Mouse (Mus musculus) T-helper 2 cell (primary cell): ENCODE results near the gene 1700025B11Rik.
"Not testable (repeated sequence)": the region's sequence is repeated elsewhere in the genome, so short reads cannot be mapped to it uniquely, and the experiment has no call there.

ENCODE experiments used
- in situ Hi-C: fragments of 300-600 bp; cut with MboI, MseI; formaldehyde crosslinking; loops from one replicate; pipeline ENCODE4 v1.15.1; 2025; ENCODE audit warnings: high pct_unique_total_duplicates

Gene 1700025B11Rik

GRCm38 (mm10) chr15:77561792-77562191 lies at the start of gene 1700025B11Rik:
Gene 1700025B11Rik (minus strand): TSS chr15:77561892.
- in situ Hi-C loops = no loop called here

DNA sequence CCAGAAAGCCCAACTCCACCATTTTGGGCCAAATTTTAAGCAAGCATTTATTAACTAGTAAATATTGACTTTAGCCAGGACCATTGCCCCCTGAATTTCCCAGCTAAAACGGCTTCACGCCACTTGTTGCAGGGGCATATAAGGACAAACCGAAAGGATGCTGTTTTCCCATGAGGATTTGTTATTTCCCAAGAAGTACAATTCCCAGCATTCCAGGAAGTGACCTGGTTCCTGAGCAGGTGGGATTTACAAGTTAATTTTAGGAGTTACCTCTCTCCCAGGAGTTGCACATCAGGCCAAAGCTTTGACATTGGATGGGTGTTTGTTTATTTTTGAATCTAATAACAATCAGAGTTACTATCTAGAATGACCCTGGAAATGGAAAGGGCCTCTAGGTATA lies 44.4 kb upstream of the 1700025B11Rik start:
- in situ Hi-C loops = no loop called here

GRCm38 (mm10) chr15:77598958-77599357 lies 37.3 kb upstream of the 1700025B11Rik start, which contains the start of gene Gm36245:
Gene Gm36245 (plus strand): TSS chr15:77599258.
- in situ Hi-C loops = no loop called here

- in situ Hi-C loops = no loop called here
Observed at GRCm38 (mm10) chr15:77598429-77598828, 36.7 kb upstream of the 1700025B11Rik start.

DNA sequence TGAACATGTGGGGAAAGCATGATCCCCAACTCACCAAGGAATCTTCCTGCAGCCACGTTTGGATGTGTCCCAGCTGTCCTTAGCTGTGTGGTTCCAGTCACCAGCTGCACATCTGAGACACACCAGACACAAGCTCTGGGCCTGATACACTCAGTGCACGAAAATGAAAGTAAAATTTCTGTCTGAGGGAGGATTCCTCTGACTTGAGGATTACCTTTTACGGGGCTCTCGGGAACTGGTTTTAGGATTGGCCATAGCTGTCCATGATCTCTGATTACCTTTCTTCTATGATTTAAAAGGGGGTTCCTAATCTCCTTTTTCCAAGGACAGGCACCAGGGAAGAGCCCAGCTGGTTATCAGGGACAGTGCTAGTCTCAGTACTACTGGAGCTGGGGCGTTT lies 34.3 kb upstream of the 1700025B11Rik start, which contains the start of gene Apol10b:
TSS of gene Apol10b (minus strand) at position 165 of the 400 bp plus-strand sequence.
- in situ Hi-C loops = no loop called here

DNA sequence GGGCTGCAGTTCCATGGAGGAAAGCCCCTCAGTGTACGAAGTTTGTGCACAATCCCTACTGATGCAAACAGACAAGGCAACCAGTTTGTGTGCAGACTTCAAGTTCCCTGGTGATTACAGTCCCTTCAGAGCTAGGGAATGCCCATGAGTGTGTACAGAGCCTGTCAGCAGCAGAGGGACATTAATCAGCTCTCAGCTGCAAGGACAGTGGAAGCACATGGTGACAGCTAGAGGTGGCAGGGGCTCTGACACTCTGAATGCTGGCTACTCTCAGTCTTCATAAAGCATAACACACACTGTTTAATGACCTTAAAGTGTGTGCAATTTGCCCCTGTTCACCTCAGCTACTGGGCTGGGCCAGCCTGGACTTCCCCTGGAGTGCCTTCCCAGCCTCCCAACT lies 31.9 kb upstream of the 1700025B11Rik start:
- in situ Hi-C loops = no loop called here

- in situ Hi-C loops = no loop called here
Observed at GRCm38 (mm10) chr15:77590881-77591280, 29.2 kb upstream of the 1700025B11Rik start.

- in situ Hi-C loops = no loop called here
Observed at GRCm38 (mm10) chr15:77588981-77589380, 27.3 kb upstream of the 1700025B11Rik start.

DNA sequence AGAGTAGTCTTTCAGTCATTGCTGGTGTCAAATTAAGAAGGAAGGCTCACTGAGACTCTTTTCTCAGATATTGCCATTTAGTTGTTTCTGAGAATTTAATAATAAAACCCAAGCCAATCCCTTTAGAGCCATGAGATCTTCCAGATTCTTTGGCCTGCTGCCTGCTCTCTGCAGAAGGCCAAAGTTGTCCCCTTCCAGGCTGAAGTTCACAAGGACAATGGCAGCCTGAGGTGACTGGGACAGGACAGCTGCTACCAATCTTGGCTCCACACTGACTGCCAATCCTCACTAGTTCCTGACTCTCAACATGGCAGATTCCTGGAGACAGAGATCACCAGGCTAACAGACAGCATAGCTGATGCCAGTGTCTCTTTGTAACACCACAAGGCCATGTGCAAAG lies 25.3 kb upstream of the 1700025B11Rik start:
- in situ Hi-C loops = no loop called here

DNA sequence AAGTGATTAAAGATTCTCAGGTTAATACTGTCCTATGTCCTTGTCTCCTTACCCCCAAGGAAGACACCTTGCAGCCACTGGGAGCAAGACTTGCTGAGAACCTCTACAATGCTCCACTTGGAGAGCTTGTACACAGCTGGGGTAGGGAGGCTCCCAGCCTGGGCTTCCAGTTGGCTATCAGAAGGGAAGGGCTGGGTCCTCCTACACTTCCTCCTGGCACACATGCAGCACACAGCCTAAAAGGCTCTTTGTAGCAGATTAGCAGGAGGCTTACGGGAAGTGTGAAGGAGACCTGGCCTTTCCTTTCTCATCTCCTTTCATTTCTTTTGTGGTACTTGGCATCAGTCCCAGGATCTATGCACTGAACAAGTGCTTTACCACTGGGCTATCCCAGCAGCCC lies 20.0 kb upstream of the 1700025B11Rik start:
- in situ Hi-C loops = no loop called here

DNA sequence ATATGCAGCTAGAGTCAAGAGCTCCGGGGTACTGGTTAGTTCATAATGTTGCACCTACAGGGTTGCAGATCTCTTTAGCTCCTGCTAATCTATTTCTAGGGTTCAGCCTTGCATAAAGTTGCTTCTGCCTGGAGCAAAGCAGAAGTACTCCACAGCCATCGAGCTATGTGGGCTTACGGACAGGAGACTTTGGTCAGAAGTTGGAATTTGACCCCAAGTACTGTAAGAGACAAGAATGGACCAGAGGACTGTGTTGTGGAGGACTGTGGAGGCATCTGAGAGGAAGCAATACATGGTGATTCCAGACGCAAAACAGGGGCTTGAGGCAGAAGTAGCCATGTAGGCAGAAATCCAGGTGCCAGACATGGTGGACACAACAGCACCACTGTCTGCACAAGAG lies 17.6 kb upstream of the 1700025B11Rik start:
- in situ Hi-C loops = no loop called here

- in situ Hi-C loops = no loop called here
Observed at GRCm38 (mm10) chr15:77578801-77579200, 17.1 kb upstream of the 1700025B11Rik start.

DNA sequence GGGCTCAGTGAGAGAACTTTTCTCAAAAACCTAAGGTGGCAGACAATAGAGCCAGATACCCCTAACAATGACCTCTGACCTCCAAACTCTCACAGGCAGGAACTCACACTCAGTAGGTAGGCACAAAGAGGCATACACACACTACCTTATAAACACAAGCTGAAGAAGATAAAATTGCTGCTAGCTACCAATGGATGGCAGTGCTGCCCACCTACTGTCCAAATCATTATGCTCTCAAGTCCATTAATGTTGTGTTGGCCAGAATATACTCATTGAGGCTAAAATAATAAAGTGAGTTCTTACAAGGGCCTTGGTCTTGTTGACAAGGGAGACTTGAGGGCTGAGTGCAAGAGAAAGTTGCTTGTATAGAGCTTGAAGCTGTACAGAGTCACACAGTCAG lies 1.5 kb upstream of the 1700025B11Rik start:
- in situ Hi-C loops = no loop called here

DNA sequence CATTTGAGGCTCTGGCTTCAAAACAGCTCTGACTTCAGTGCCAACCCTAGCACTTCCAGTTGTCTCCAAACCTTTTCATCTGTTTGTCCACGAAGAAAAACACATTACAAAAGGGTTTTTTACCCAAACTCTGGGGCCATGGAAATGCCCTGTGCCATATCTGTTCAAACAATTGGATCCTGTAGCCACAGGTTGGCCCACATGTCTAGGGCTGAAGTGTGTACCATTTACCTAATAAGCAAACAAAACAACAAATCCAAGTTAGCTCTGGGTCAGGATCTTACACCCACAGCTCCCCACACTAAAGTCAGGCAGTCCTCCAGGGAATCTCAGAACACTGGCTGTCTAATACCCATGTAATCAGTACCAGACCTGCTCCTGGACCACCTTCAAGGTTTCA lies 22.5 kb downstream of the 1700025B11Rik start:
- in situ Hi-C loops = not testable (repeated sequence)

DNA sequence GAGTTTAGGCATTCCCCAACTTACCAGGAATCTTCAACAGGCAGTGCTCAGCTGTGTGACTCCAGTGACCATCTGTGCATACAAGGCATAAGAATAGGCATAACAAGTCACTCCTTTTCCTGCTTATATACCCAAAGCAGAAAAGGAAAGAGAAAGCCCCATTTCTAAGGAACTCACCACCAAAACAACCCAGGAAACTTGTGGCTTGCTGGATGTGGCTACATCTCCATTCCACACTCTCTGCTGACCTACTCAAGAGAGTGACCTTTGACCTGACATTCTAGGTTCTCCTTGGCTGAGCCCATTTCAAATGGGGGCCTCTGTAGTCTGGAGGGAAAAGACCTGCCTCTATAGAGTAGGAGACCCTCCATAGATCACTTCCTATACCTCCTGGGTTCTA lies 28.5 kb downstream of the 1700025B11Rik start, which contains the start of gene Apol7c:
TSS of gene Apol7c (minus strand) at position 101 of the 400 bp plus-strand sequence.
- in situ Hi-C loops = no loop called here

- in situ Hi-C loops = not testable (repeated sequence)
Observed at GRCm38 (mm10) chr15:77523186-77523843, 38.4 kb downstream of the 1700025B11Rik start.

DNA sequence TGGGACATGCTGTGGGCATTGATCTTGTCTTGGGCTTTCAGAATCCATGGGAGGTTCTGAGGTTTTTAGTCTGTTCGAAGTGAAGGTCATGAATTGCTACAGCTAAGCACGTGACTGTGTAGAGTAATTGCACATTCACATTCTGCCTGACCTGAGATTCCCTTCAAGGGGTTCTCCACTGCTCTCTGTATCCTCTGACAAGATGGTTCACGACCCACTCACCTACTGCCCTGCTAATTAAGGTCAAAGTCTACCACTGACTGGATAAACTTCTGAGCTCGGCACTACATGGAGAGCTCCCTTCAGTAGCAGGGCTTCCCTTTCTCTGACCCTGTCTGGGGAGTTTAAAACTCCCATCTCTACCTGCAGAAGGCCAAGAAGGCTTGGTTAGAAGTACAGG lies 41.1 kb downstream of the 1700025B11Rik start:
- in situ Hi-C loops = not testable (repeated sequence)
